Mouse (Mus musculus): ENCODE results near the gene Herc3. TPM values are rescaled to one million over a fixed set of nuclear protein-coding genes. Genes with fewer than 3 reads are reported as not detected.
"Not testable (repeated sequence)": the region's sequence is repeated elsewhere in the genome, so short reads cannot be mapped to it uniquely, and the experiment has no call there.

Gene Herc3
- 10 to 100 TPM; 26.8 to 65.5 TPM for total RNA-seq (2021)
- long read RNA-seq, experiment 1, partial matches to known transcripts, result 31 of 48 reads
- long read RNA-seq, experiment 1, other reads (novel, unspliced or antisense), result 17 of 48 reads
- long read RNA-seq, experiment 2, partial matches to known transcripts, result 3 of 18 reads
- long read RNA-seq, experiment 2, other reads (novel, unspliced or antisense), result 15 of 18 reads

DNA sequence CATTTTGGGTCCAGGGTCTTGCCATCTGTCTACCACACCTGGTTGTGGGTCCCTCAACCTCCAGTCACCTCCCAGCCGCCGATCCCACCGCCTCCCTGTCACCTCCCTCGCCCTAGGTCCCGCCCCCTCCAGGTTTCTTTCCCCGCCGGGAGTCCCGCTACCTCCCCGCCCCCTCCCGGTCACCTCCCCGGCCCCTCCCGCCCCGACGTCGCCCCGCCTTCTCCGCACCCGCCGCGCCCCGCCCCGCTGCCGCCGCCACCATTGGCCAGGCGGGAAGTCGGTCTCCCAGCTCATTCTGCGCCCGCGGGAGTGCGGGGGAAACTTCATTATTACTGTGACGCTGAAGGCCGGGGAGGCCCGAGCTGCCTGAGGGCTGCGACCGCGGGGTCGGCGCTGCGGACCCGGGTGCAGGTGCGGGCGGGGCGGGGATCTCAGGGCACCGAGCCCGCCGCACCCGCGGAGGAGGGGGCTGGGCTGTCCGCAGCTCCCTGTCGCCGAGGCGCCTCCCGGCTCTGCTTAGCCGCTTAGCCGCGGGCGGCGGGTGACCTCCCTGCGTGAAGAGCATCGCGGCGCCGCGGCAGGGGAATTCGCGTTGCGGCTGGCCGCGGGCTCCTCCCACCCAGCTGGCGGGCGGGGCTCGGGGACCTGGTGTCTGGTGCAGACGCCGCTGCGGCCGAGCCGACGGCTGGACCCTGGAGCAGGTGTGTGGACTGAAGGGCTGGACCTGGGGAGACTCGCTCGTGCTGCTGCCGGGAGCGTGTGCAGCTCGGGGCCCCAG is at the start of gene Herc3:
Gene Herc3 (plus strand): TSS at position 234 of the 778 bp plus-strand sequence.
- no peak for TF ChIP-seq CTCF (IDR thresholded peaks at IDR 0.05)
- Histone ChIP-seq H3K4me3 (peak within 1 kb of the TSS; percentile 94), H3K27ac (peak within 1 kb of the TSS; percentile 93)
- intact Hi-C loops (cut with DNase I), result no loop called here
- peak; percentile 92 for DNase-seq

GRCm38 (mm10) chr6:58801394-58801793 is 29.9 kb upstream of the Herc3 start:
- TF ChIP-seq CTCF (IDR thresholded peaks at IDR 0.05), result no peak
- Histone ChIP-seq H3K27ac (no peak overlapping the region), H3K4me3 (no peak overlapping the region)
- intact Hi-C loops (cut with DNase I), result no loop called here
- no peak for DNase-seq

DNA sequence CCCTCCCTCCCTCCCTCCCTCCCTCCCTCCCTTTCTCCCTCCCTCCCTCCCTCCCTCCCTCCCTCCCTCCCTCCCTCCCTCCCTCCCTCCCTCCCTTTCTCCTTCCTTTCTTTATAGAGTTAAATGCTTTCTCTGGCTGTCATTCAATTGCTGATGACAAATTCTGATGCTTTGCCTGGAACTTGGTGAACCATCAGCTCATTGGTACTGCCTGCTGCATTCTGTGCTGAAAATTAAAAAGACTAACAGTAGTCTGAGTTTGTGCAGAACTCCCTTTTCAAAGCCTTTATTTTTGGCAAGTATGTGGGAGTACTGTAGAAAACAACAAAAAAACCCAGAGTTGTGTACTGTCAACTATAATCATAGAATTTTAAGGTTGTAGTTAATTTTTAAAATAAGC is 16.9 kb upstream of the Herc3 start:
- Histone ChIP-seq H3K4me3 (no peak overlapping the region), H3K27ac (no peak overlapping the region)
- TF ChIP-seq CTCF (IDR thresholded peaks at IDR 0.05), result no peak
- intact Hi-C loops (cut with DNase I), result no loop called here
- no peak for DNase-seq

- intact Hi-C loops (cut with DNase I); H3K4me3 ChIP-seq; H3K27ac ChIP-seq; DNase-seq: not testable (repeated sequence)
Observed at GRCm38 (mm10) chr6:58817037-58817436, 14.2 kb upstream of the Herc3 start.

- no peak for DNase-seq
- intact Hi-C loops (cut with DNase I), result no loop called here
- no peak overlapping the region for H3K27ac ChIP-seq
- TF ChIP-seq CTCF (IDR thresholded peaks at IDR 0.05), result no peak
- no peak overlapping the region for H3K4me3 ChIP-seq
Observed at GRCm38 (mm10) chr6:58825619-58826018, 5.6 kb upstream of the Herc3 start.

- DNase-seq, result no peak
- intact Hi-C loops (cut with DNase I), result no loop called here
- no peak for TF ChIP-seq CTCF (IDR thresholded peaks at IDR 0.05)
Observed at GRCm38 (mm10) chr6:58826089-58826488, 5.2 kb upstream of the Herc3 start.

DNA sequence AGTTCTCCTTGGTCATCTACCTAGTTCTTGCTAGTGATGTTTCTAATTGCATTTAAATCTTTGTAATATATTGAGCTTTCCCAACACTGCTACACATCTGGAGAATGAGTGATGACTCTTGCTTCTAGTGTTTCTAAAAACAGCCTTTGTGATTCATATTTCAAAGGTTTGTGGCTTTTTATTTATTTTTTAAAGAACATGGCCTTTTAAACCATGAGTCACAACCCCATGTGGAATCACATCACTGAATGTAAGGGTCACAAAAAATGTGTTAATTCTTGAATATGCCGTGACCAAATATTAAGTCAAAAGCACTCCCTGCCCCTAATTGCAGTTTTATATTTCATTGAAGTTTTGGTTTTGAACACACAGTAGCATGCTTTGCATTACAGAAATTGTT is 2.7 kb upstream of the Herc3 start:
- Histone ChIP-seq H3K4me3 (no peak overlapping the region), H3K27ac (no peak overlapping the region)
- intact Hi-C loops (cut with DNase I), result no loop called here
- DNase-seq, result no peak
- TF ChIP-seq CTCF (IDR thresholded peaks at IDR 0.05), result no peak

More at GRCm38 (mm10) chr6:58826089-58826488, 5.2 kb upstream of the Herc3 start:
- H3K27ac ChIP-seq, result no peak overlapping the region
- H3K4me3 ChIP-seq, result no peak overlapping the region

- no peak for TF ChIP-seq CTCF (IDR thresholded peaks at IDR 0.05)
- intact Hi-C loops (cut with DNase I), result no loop called here
- H3K4me3 ChIP-seq, result peak overlapping the region; percentile 94
- DNase-seq, result no peak
- H3K27ac ChIP-seq, result peak overlapping the region; percentile 93
Observed at GRCm38 (mm10) chr6:58830840-58831231, 429 bp upstream of the Herc3 start.

GRCm38 (mm10) chr6:58832591-58833018 is 1.3 kb downstream of the Herc3 start:
- peak; percentile 47 for TF ChIP-seq CTCF (IDR thresholded peaks at IDR 0.05)
- Histone ChIP-seq H3K4me3 (peak overlapping the region; percentile 94), H3K27ac (peak overlapping the region; percentile 93)
- intact Hi-C loops (cut with DNase I), result no loop called here
- no peak for DNase-seq

DNA sequence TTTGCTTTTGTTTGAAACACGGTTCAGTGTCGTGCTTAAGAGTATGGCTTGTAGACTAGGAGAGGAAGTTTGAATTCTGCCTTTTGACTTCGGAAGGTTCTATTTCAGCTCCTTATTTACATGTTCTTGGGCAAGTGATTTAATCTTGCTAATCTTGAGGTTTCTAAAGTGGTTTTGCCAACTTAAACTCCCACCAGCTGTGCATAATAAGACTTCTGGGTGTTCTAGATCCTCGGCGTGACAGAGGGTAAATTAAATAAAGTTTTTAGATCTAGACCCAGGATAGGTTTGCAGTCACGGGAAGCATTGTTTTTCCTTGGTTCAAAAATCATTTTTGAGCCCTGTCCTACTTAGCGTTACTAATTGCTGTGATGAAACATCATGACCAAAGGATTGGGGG is 3.2 kb downstream of the Herc3 start:
- no peak for DNase-seq
- TF ChIP-seq CTCF (IDR thresholded peaks at IDR 0.05), result no peak
- Histone ChIP-seq H3K27ac (no peak overlapping the region), H3K4me3 (no peak overlapping the region)
- intact Hi-C loops (cut with DNase I), result no loop called here

GRCm38 (mm10) chr6:58835591-58835990 is 4.3 kb downstream of the Herc3 start:
- no peak overlapping the region for H3K27ac ChIP-seq
- no peak for TF ChIP-seq CTCF (IDR thresholded peaks at IDR 0.05)
- no peak overlapping the region for H3K4me3 ChIP-seq
- DNase-seq, result no peak
- intact Hi-C loops (cut with DNase I), result no loop called here

DNA sequence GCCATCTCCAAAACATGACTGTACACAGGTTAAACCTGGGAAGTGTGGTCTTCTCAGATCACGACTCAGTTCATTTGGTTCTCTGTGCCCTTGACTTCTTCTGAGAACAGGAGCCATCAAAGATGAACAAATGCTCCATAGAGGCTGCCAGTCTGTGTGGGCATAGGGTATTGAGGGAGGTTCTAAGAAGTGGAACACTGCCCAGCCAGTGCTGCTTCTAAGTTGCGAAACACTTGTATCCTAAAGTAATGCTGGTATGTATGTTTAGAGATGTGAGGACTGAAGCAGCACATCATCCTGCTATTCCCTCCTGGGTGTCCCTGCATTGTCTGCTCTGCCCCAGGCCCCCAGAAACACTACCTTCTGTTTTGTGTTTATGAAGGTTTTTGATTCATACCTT is 5.2 kb downstream of the Herc3 start:
- DNase-seq, result no peak
- no peak for TF ChIP-seq CTCF (IDR thresholded peaks at IDR 0.05)
- Histone ChIP-seq H3K27ac (no peak overlapping the region), H3K4me3 (no peak overlapping the region)
- intact Hi-C loops (cut with DNase I), result no loop called here

DNA sequence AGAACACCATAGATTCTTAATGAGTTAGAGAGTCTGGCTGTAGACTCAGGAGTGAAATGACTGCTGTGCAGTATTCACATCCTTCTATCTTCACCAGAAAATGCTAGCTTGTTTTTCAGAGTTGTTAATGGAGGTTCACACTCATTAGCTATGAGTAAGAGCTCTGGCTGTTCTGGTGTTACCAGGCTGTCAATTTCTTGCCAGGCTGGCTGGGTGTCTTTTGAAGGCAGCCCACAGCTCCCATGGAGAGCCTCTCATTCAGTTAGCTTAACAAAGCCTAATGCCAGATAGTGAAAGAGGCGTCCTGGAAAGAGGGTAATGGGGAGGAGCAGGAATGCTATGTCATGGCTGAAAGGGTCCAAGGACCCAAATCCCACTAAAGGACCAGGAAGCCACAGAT is 6.7 kb downstream of the Herc3 start:
- no peak for TF ChIP-seq CTCF (IDR thresholded peaks at IDR 0.05)
- no peak overlapping the region for H3K27ac ChIP-seq
- intact Hi-C loops (cut with DNase I), result no loop called here
- DNase-seq, result no peak
- no peak overlapping the region for H3K4me3 ChIP-seq

DNA sequence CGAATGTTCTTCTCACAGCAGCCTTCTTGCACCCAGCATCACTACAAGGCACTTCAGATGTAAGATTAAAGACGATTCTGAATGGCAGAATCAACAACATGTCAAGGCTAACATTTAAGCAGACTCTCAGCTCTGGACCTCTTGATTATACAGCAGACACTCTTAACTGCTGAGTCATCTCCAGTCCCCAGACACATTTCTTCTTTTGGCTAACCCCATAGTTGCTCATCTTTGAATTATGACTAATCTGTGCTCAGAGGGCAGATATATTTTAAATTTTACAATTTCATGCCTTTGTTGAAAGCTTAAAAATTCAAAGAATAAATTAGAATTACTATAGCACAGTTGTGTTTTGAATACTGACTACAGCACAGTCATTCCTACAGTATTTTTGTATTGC is 9.9 kb downstream of the Herc3 start:
- intact Hi-C loops (cut with DNase I), result no loop called here
- no peak overlapping the region for H3K4me3 ChIP-seq
- no peak for DNase-seq
- no peak overlapping the region for H3K27ac ChIP-seq
- TF ChIP-seq CTCF (IDR thresholded peaks at IDR 0.05), result no peak

All from gastrocnemius, adult 2 months (tissue).